Mouse (Mus musculus): Measurements from ENCODE around the gene Glrb.

DNA sequence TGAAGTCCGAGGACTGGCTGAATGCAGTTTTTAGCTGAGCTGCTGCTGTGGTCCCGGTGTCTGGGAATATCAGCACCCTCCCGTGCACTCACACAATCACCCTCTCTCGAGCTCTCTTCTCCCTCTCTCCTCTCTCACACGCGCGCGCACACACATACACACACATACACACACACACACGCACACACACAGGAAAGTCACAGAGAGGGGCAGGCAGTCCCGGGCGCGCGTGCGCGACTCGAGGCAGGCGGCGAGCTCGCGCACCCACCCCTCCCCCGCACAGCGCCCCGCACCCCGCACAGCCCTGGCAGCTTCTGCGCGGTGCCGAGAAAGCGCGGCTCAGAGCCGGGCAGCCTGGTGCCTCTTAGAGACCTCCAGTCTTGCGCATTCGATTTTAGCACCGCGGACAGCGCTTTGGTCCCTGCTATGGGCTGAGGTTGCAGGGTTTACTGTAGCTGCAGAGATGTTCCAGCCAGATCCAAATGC is 110.8 kb downstream of the Glrb start, which contains the start of gene Gria2:
- TF ChIP-seq CTCF (IDR thresholded peaks at IDR 0.05; ENCODE audit: extremely low read depth, insufficient read depth, insufficient read length, insufficient replicate concordance) (no peak), POLR2A (IDR thresholded peaks at IDR 0.05; ENCODE audit: low read depth, low read length) (no peak)

Data from spleen, adult 2 months (tissue).